Mouse (Mus musculus) intestine, embryonic 15.5 days (tissue): ENCODE measurements around the gene Arl3. TPM values are rescaled to one million over a fixed set of nuclear protein-coding genes. Genes with fewer than 3 reads are reported as not detected.
A peak's percentile ranks its signal among the peaks of the same experiment; 100 is the strongest.

Experiments
- ATAC-seq: fragments of 200-750 bp; cut with Nextera tagmentation; 2 replicates; pipeline ENCODE4 v1.8.0; 2017; ENCODE audit warnings: moderate TSS enrichment, moderate library complexity
- H3K27ac ChIP-seq: fragments of 300-500 bp; sonication (generic); 2 replicates; pipeline ENCODE4 v1.5.1; 2015; ENCODE audit warnings: mild to moderate bottlenecking, inconsistent platforms
- H3K27me3 ChIP-seq: fragments of 300-500 bp; sonication (generic); replicated peaks from 2 replicates; pipeline ENCODE4 v1.6.1; 2015; ENCODE audit warnings: inconsistent platforms
- H3K36me3 ChIP-seq: fragments of 300-500 bp; sonication (generic); 2 replicates; pipeline ENCODE4 v1.6.1; 2015; ENCODE audit warnings: inconsistent platforms
- H3K4me1 ChIP-seq: fragments of 300-500 bp; sonication (generic); replicated peaks from 2 replicates; pipeline ENCODE4 v1.6.1; 2015; ENCODE audit warnings: inconsistent platforms
- H3K4me2 ChIP-seq: fragments of 300-500 bp; sonication (generic); replicated peaks from 2 replicates; pipeline ENCODE4 v1.6.1; 2015; ENCODE audit warnings: mild to moderate bottlenecking, inconsistent platforms
- H3K4me3 ChIP-seq: fragments of 300-500 bp; sonication (generic); replicated peaks from 2 replicates; pipeline ENCODE4 v1.5.1; 2015; ENCODE audit warnings: inconsistent platforms
- H3K9ac ChIP-seq: fragments of 300-500 bp; sonication (generic); 2 replicates; pipeline ENCODE4 v1.6.1; 2015; ENCODE audit warnings: inconsistent platforms
- H3K9me3 ChIP-seq: fragments of 300-500 bp; sonication (generic); 2 replicates; pipeline ENCODE4 v1.6.1; 2016; ENCODE audit warnings: inconsistent platforms
- WGBS: fragments of 180-500 bp; shearing (Covaris S2); methylation state at CpG from one replicate; pipeline ENCODE4 v1.1.7; 2015; 5-methylcytosine and 5-hydroxymethylcytosine counted together
- polyA plus RNA-seq: library from polyadenylated mRNA; unstranded; fragments of >200 nt; fragmentation: Nextera tagmentation; extraction: Ambion mirVana; gene quantifications from 2 replicates; pipeline ENCODE4 v1.2.1, GENCODE M21; 2015

The Arl3 gene
- polyA plus RNA-seq, 1 experiment from 2014 or later: 69.9 TPM

GRCm38 (mm10) chr19:46550385-46550784 lies 22.6 kb downstream of the Arl3 start:
- H3K36me3 ChIP-seq: 0 out of 2 replicates have a peak, but pooled peaks cover 5% of the 10 kb centered on the region
- WGBS: 89% methylated on average over 4 of the region's 4 CpGs
- H3K9me3 ChIP-seq: no peaks in the 10 kb centered on the region
- H3K27me3 ChIP-seq: no peaks in the 10 kb centered on the region
- no peak overlapping the region for H3K27ac ChIP-seq
- H3K4me1 ChIP-seq: peaks cover 6% of the 10 kb centered on the region; the same call in 1 of the 2 replicates
- no peak overlapping the region for H3K4me3 ChIP-seq
- no peak overlapping the region for H3K4me2 ChIP-seq
- no peak overlapping the region for H3K9ac ChIP-seq
- ATAC-seq: no peak

- Histone ChIP-seq H3K4me1 (no peaks in the 10 kb centered on the region), H3K4me3 (no peak overlapping the region), H3K9ac (no peak overlapping the region), H3K9me3 (no peaks in the 10 kb centered on the region), H3K4me2 (no peak overlapping the region), H3K27me3 (no peaks in the 10 kb centered on the region), H3K27ac (no peak overlapping the region), H3K36me3 (0 out of 2 replicates have a peak, but pooled peaks cover 5% of the 10 kb centered on the region)
- 78% methylated on average over 10 of the region's 10 CpGs for WGBS
- no peak for ATAC-seq
Observed at GRCm38 (mm10) chr19:46548110-46548509, 24.9 kb downstream of the Arl3 start.

GRCm38 (mm10) chr19:46547565-46547964 lies 25.4 kb downstream of the Arl3 start:
- 84% methylated on average over 6 of the region's 6 CpGs for WGBS

GRCm38 (mm10) chr19:46542750-46543149 lies 30.2 kb downstream of the Arl3 start:
- WGBS: 78% methylated on average over 8 of the region's 8 CpGs

More at GRCm38 (mm10) chr19:46547565-46547964, 25.4 kb downstream of the Arl3 start:
- ATAC-seq: no peak
- Histone ChIP-seq H3K9ac (no peak overlapping the region), H3K27me3 (no peaks in the 10 kb centered on the region), H3K4me1 (no peaks in the 10 kb centered on the region), H3K4me2 (no peak overlapping the region), H3K4me3 (no peak overlapping the region), H3K9me3 (no peaks in the 10 kb centered on the region), H3K36me3 (0 out of 2 replicates have a peak, but pooled peaks cover 5% of the 10 kb centered on the region), H3K27ac (no peak overlapping the region)

GRCm38 (mm10) chr19:46538213-46538612 lies 34.8 kb downstream of the Arl3 start:
- H3K4me1 ChIP-seq: peaks cover 12% of the 10 kb centered on the region
- no peaks in the 10 kb centered on the region for H3K27me3 ChIP-seq
- H3K4me3 ChIP-seq: no peak overlapping the region
- H3K4me2 ChIP-seq: no peak overlapping the region
- peak; percentile 50; the same call in 1 of the 2 replicates for ATAC-seq
- no peaks in the 10 kb centered on the region for H3K9me3 ChIP-seq
- H3K36me3 ChIP-seq: no peaks in the 10 kb centered on the region
- no peak overlapping the region for H3K9ac ChIP-seq
- H3K27ac ChIP-seq: no peak overlapping the region
- 87% methylated on average over 6 of the region's 6 CpGs for WGBS

More at GRCm38 (mm10) chr19:46542750-46543149, 30.2 kb downstream of the Arl3 start:
- Histone ChIP-seq H3K27me3 (no peaks in the 10 kb centered on the region), H3K4me2 (no peak overlapping the region), H3K9ac (no peak overlapping the region), H3K9me3 (no peaks in the 10 kb centered on the region), H3K27ac (no peak overlapping the region), H3K4me1 (no peaks in the 10 kb centered on the region), H3K36me3 (no peaks in the 10 kb centered on the region), H3K4me3 (no peak overlapping the region)
- no peak for ATAC-seq

- WGBS: 93% methylated on average over 9 of the region's 9 CpGs
Observed at GRCm38 (mm10) chr19:46537357-46537756, 35.6 kb downstream of the Arl3 start.

GRCm38 (mm10) chr19:46534542-46535098 lies 38.4 kb downstream of the Arl3 start:
- peak overlapping the region; percentile 28; the same call in 1 of the 2 replicates for H3K4me2 ChIP-seq
- H3K9me3 ChIP-seq: no peaks in the 10 kb centered on the region
- 35% methylated on average over 6 of the region's 6 CpGs for WGBS
- H3K4me1 ChIP-seq: peaks cover 47% of the 10 kb centered on the region
- no peak overlapping the region for H3K4me3 ChIP-seq
- peak overlapping the region; percentile 44; the same call in 1 of the 2 replicates for H3K27ac ChIP-seq
- H3K9ac ChIP-seq: no peak overlapping the region; the same call in 1 of the 2 replicates
- H3K27me3 ChIP-seq: no peaks in the 10 kb centered on the region
- no peaks in the 10 kb centered on the region for H3K36me3 ChIP-seq
- peak; percentile 61 for ATAC-seq

More at GRCm38 (mm10) chr19:46537357-46537756, 35.6 kb downstream of the Arl3 start:
- Histone ChIP-seq H3K9me3 (no peaks in the 10 kb centered on the region), H3K4me1 (peaks cover 21% of the 10 kb centered on the region), H3K27me3 (no peaks in the 10 kb centered on the region), H3K27ac (no peak overlapping the region), H3K36me3 (no peaks in the 10 kb centered on the region), H3K4me3 (no peak overlapping the region), H3K9ac (no peak overlapping the region), H3K4me2 (no peak overlapping the region)
- no peak for ATAC-seq

GRCm38 (mm10) chr19:46533525-46533924 lies 39.5 kb downstream of the Arl3 start:
- no peaks in the 10 kb centered on the region for H3K9me3 ChIP-seq
- H3K4me2 ChIP-seq: no peak overlapping the region
- no peaks in the 10 kb centered on the region for H3K36me3 ChIP-seq
- no peak overlapping the region for H3K4me3 ChIP-seq
- no peaks in the 10 kb centered on the region for H3K27me3 ChIP-seq
- 69% methylated on average over 5 of the region's 5 CpGs for WGBS
- peaks cover 58% of the 10 kb centered on the region for H3K4me1 ChIP-seq
- no peak for ATAC-seq
- peak overlapping the region; percentile 72 for H3K27ac ChIP-seq
- H3K9ac ChIP-seq: no peak overlapping the region

- Histone ChIP-seq H3K9ac (no peak overlapping the region), H3K4me2 (peak overlapping the region; percentile 14; the same call in 1 of the 2 replicates), H3K27ac (peak overlapping the region; percentile 72), H3K36me3 (no peaks in the 10 kb centered on the region), H3K9me3 (no peaks in the 10 kb centered on the region), H3K27me3 (no peaks in the 10 kb centered on the region), H3K4me3 (no peak overlapping the region), H3K4me1 (peaks cover 61% of the 10 kb centered on the region)
- 49% methylated on average over 4 of the region's 4 CpGs for WGBS
- peak; percentile 13 for ATAC-seq
Observed at GRCm38 (mm10) chr19:46533066-46533465, 39.9 kb downstream of the Arl3 start.

GRCm38 (mm10) chr19:46532031-46532688 lies 40.8 kb downstream of the Arl3 start:
- H3K4me1 ChIP-seq: peaks cover 61% of the 10 kb centered on the region
- no peak overlapping the region for H3K4me3 ChIP-seq
- H3K27me3 ChIP-seq: no peaks in the 10 kb centered on the region
- 20% methylated on average over 10 of the region's 10 CpGs for WGBS
- ATAC-seq: peak; percentile 32
- H3K4me2 ChIP-seq: 0 out of 2 replicates have a peak overlapping the region, but pooled peaks have one; percentile 14
- H3K36me3 ChIP-seq: no peaks in the 10 kb centered on the region
- H3K27ac ChIP-seq: peak overlapping the region; percentile 72
- H3K9me3 ChIP-seq: no peaks in the 10 kb centered on the region
- H3K9ac ChIP-seq: no peak overlapping the region

- no peaks in the 10 kb centered on the region for H3K36me3 ChIP-seq
- peaks cover 62% of the 10 kb centered on the region for H3K4me1 ChIP-seq
- peak overlapping the region; percentile 36; the same call in 1 of the 2 replicates for H3K4me2 ChIP-seq
- ATAC-seq: no peak
- 23% methylated on average over 16 of the region's 16 CpGs for WGBS
- H3K27ac ChIP-seq: peak overlapping the region; percentile 72
- H3K4me3 ChIP-seq: no peak overlapping the region
- no peaks in the 10 kb centered on the region for H3K27me3 ChIP-seq
- no peak overlapping the region for H3K9ac ChIP-seq
- no peaks in the 10 kb centered on the region for H3K9me3 ChIP-seq
Observed at GRCm38 (mm10) chr19:46531071-46532030, 41.6 kb downstream of the Arl3 start.
